Mouse (Mus musculus): Measurements from ENCODE around the gene Syt12. TPM values are rescaled to one million over a fixed set of nuclear protein-coding genes. Genes with fewer than 3 reads are reported as not detected.

Syt12 gene
- polyA plus RNA-seq, 1 experiment from 2014 or later, result 2.4 TPM

DNA sequence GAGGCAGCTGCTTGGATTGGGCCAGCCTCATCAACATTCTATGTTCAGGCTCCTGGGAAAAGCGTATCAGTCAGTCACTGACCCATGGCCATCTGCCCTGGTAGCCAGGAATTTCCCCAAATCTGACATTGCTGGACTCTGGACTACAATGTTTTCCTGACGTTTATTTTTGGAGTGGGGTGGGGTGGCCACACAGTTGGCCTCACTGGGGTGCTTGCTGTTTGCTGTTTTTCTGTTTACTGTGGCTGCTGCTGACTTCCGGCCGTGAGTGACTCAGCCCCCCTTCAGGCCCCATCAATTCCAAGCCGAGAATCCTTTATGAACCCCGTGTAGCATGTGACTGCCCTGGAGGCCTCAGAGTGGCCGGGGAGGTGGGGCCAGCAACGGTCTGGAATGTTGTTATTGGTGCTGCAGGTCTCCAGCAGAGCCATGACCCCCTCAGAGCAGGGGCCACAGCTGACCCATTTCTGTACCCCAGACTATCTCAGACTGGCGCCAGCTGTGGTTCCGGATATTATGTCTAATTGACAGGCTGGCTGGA lies 35.6 kb downstream of the Syt12 start:
- H3K4me1 ChIP-seq (ENCODE audit: control insufficient read depth, insufficient read depth, low read length), result peaks cover 21% of the 10 kb centered on the region
- no peak overlapping the region for H3K4me2 ChIP-seq (replicated peaks; ENCODE audit: low read depth, low read length)
- H3K9me3 ChIP-seq (ENCODE audit: control insufficient read depth, low read length), result no peaks in the 10 kb centered on the region
- H3K36me3 ChIP-seq (ENCODE audit: control insufficient read depth, insufficient read depth, low read length), result no peaks in the 10 kb centered on the region
- H3K4me3 ChIP-seq (ENCODE audit: low read length), result no peak overlapping the region
- H3K27me3 ChIP-seq (ENCODE audit: control insufficient read depth, insufficient read depth, low read length), result no peaks in the 10 kb centered on the region
- WGBS, result 21% methylated on average over 10 of the region's 10 CpGs
- peak overlapping the region; percentile 57 for H3K27ac ChIP-seq (ENCODE audit: low read depth, low read length)
- peak; percentile 84 for ATAC-seq (ENCODE audit: low FRiP score, low TSS enrichment)
- H3K9ac ChIP-seq (ENCODE audit: low read depth, low read length), result no peak overlapping the region

DNA sequence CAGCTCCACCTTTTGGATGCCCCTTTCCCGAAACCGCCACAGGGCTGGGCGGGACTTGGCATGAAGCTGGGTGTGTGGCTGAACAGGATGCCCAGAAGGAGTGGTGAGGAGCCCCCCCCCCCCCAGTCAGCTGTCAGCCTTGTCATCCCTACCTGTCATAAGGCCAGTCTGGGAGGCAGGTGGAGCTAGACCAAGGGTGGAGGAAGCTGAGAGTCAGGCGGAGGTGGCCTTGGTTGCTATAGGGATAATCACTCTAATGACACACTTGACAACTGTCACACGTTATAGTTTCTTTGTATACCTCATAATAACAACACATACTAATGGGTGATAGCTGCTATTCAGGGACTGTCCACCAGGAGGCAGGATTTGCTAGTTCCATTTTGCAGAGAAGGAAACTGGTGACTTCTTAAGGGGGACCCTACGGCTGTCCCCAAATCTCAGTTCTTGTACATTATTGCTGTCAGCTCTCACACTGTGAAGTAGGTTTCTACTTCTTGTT lies 36.1 kb downstream of the Syt12 start:
- Histone ChIP-seq H3K36me3 (ENCODE audit: control insufficient read depth, insufficient read depth, low read length) (no peaks in the 10 kb centered on the region), H3K27me3 (ENCODE audit: control insufficient read depth, insufficient read depth, low read length) (no peaks in the 10 kb centered on the region), H3K4me2 (replicated peaks; ENCODE audit: low read depth, low read length) (no peak overlapping the region), H3K4me3 (ENCODE audit: low read length) (no peak overlapping the region), H3K4me1 (ENCODE audit: control insufficient read depth, insufficient read depth, low read length) (peaks cover 21% of the 10 kb centered on the region), H3K27ac (ENCODE audit: low read depth, low read length) (peak overlapping the region; percentile 57), H3K9ac (ENCODE audit: low read depth, low read length) (no peak overlapping the region), H3K9me3 (ENCODE audit: control insufficient read depth, low read length) (no peaks in the 10 kb centered on the region)
- 37% methylated on average over 6 of the region's 6 CpGs for WGBS
- no peak for ATAC-seq (ENCODE audit: low FRiP score, low TSS enrichment)

DNA sequence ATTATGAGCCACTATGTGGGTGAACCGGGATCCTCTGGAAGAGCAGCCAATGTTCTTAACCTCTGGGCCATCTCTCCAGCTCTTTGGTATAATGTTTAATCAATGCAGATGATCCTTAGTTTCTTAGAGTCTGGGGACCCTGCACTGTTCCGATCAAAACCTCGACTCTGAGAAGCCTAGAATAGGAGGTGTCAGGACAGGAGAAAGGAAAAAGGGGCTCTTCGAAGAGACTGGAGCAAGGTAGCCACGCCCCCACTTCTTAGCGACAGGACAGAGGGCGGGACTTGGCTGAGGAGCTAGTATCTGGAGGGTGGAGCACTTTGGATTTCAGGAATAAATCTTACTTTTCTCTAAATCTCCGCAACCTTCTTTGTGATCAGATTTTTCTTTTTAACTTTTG lies 37.0 kb downstream of the Syt12 start:
- Histone ChIP-seq H3K9me3 (ENCODE audit: control insufficient read depth, low read length) (no peaks in the 10 kb centered on the region), H3K36me3 (ENCODE audit: control insufficient read depth, insufficient read depth, low read length) (no peaks in the 10 kb centered on the region), H3K27ac (ENCODE audit: low read depth, low read length) (peak overlapping the region; percentile 26; the same call in 1 of the 2 replicates), H3K4me2 (replicated peaks; ENCODE audit: low read depth, low read length) (peak overlapping the region; percentile 82), H3K4me3 (ENCODE audit: low read length) (peak overlapping the region; percentile 68; the same call in 1 of the 2 replicates), H3K27me3 (ENCODE audit: control insufficient read depth, insufficient read depth, low read length) (no peaks in the 10 kb centered on the region), H3K9ac (ENCODE audit: low read depth, low read length) (no peak overlapping the region), H3K4me1 (ENCODE audit: control insufficient read depth, insufficient read depth, low read length) (peaks cover 21% of the 10 kb centered on the region)
- no peak for ATAC-seq (ENCODE audit: low FRiP score, low TSS enrichment)
- WGBS, result 7% methylated on average over 8 of the region's 8 CpGs

DNA sequence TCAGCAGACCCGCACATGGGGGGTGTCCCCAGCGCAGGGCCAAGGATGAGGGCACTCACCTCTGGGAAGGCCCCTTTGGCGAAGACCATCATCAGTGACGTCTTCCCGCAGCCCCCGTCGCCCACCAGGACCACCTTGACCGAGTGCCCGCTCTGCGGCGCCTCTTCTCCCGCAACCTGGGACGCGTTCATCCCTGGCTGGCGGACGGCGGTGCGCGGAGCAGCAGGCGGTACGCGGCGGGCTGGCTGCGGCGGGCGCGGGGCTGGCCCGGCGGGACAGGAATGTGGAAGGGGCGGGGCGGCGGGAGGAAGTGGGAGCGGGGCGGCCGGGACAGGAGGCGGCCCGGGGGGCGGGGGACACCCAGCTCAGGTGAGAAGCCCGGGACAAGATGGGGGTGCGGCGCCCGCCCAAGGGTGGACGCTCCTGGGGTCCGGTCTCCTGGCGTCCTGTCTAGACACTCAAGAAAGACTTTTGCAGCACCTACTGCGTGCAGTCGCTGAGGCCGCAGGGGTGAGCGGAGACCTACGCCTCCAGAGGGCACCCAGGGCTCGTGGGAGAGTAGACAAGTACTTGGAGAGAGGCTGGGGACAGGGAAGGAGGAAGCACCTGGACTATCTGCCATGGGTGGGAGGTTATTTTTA lies 38.0 kb downstream of the Syt12 start, which contains the start of gene Rhod:
Gene Rhod, minus strand, starts transcription at position 272 of the 641 bp plus-strand sequence.
- H3K27me3 ChIP-seq (ENCODE audit: control insufficient read depth, insufficient read depth, low read length), result no peaks in the 10 kb centered on the region
- WGBS, result under 1% methylated on average over 50 of the region's 51 CpGs
- no peaks in the 10 kb centered on the region for H3K36me3 ChIP-seq (ENCODE audit: control insufficient read depth, insufficient read depth, low read length)
- H3K4me1 ChIP-seq (ENCODE audit: control insufficient read depth, insufficient read depth, low read length), result peaks cover 21% of the 10 kb centered on the region
- no peaks in the 10 kb centered on the region for H3K9me3 ChIP-seq (ENCODE audit: control insufficient read depth, low read length)
- no peak within 1 kb of the TSS; the same call in 1 of the 2 replicates for H3K27ac ChIP-seq (ENCODE audit: low read depth, low read length)
- H3K9ac ChIP-seq (ENCODE audit: low read depth, low read length), result peak within 1 kb of the TSS; percentile 69
- peak within 1 kb of the TSS; percentile 68 for H3K4me3 ChIP-seq (ENCODE audit: low read length)
- peak within 1 kb of the TSS; percentile 82 for H3K4me2 ChIP-seq (replicated peaks; ENCODE audit: low read depth, low read length)
- peak; percentile 54 for ATAC-seq (ENCODE audit: low FRiP score, low TSS enrichment)

DNA sequence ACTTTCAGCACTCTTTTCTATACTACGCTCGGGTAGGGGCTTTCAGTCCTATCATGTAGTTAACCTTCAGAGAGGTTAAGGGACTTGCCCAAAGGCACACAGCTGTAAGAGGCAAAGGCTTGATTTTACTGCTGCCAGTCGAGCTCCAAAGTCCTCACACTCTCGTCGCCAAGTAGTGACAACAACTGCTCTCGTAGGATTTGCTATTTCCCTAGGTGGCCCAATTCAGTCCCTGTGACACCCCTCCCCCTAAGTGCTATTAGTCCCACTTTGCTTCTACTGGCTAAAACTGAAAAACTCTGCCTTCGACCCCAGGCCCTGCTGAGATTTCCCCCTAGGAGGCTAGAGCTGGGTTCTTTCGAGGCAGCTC lies 38.5 kb downstream of the Syt12 start:
- Histone ChIP-seq H3K27me3 (ENCODE audit: control insufficient read depth, insufficient read depth, low read length) (no peaks in the 10 kb centered on the region), H3K4me1 (ENCODE audit: control insufficient read depth, insufficient read depth, low read length) (peaks cover 21% of the 10 kb centered on the region), H3K9ac (ENCODE audit: low read depth, low read length) (peak overlapping the region; percentile 69), H3K27ac (ENCODE audit: low read depth, low read length) (no peak overlapping the region; the same call in 1 of the 2 replicates), H3K4me2 (replicated peaks; ENCODE audit: low read depth, low read length) (peak overlapping the region; percentile 82), H3K9me3 (ENCODE audit: control insufficient read depth, low read length) (no peaks in the 10 kb centered on the region), H3K4me3 (ENCODE audit: low read length) (peak overlapping the region; percentile 68), H3K36me3 (ENCODE audit: control insufficient read depth, insufficient read depth, low read length) (no peaks in the 10 kb centered on the region)
- no peak for ATAC-seq (ENCODE audit: low FRiP score, low TSS enrichment)
- 6% methylated on average over 8 of the region's 8 CpGs for WGBS

DNA sequence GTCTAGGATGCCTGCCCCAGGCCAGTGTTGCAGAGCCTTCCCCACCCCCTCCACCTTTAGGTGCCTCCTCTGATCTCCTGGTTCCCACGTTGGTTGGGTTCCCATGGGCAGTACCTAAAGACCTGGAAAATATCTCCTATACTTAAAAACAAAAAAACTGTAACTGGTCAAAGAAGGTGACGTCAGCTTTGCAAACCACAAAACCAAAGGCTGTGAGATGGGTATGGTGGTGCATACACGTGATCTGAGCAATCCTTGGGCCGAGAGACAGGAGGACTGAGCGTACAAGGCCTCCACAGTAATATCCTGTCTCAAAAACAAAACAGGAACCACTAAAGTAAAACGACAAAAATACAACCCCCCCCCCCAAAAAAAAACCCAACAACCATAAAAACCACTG lies 39.4 kb downstream of the Syt12 start:
- no peak for ATAC-seq (ENCODE audit: low FRiP score, low TSS enrichment)

DNA sequence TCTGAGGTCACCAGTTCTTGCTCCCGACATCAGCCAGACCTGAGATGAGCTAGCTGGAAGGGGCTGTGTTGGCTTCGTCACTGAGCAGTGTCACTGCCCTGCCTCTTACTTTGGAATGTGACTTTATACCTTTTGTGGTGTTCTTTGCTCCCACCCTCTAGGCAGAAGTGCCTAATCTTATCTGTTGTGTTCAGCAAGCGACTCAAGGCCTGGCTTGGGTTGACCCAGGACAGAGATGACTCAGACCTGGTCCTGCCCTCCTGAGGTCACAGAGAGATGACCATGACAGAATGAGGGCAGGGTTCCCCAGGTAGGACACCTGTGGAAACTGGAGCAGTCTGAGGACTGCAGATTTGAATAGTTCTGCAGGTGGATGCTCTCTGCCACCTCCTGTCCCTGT lies 41.0 kb downstream of the Syt12 start:
- Histone ChIP-seq H3K4me1 (ENCODE audit: control insufficient read depth, insufficient read depth, low read length) (peaks cover 16% of the 10 kb centered on the region), H3K27ac (ENCODE audit: low read depth, low read length) (no peak overlapping the region), H3K36me3 (ENCODE audit: control insufficient read depth, insufficient read depth, low read length) (peaks cover 9% of the 10 kb centered on the region), H3K9me3 (ENCODE audit: control insufficient read depth, low read length) (no peaks in the 10 kb centered on the region), H3K4me3 (ENCODE audit: low read length) (no peak overlapping the region), H3K27me3 (ENCODE audit: control insufficient read depth, insufficient read depth, low read length) (no peaks in the 10 kb centered on the region), H3K4me2 (replicated peaks; ENCODE audit: low read depth, low read length) (no peak overlapping the region), H3K9ac (ENCODE audit: low read depth, low read length) (no peak overlapping the region)
- 85% methylated on average over 3 of the region's 3 CpGs for WGBS
- no peak for ATAC-seq (ENCODE audit: low FRiP score, low TSS enrichment)

More for the DNA sequence above, 39.4 kb downstream of the Syt12 start:
- Histone ChIP-seq H3K4me2 (replicated peaks; ENCODE audit: low read depth, low read length) (peak overlapping the region; percentile 82), H3K27me3 (ENCODE audit: control insufficient read depth, insufficient read depth, low read length) (no peaks in the 10 kb centered on the region), H3K36me3 (ENCODE audit: control insufficient read depth, insufficient read depth, low read length) (no peaks in the 10 kb centered on the region), H3K27ac (ENCODE audit: low read depth, low read length) (no peak overlapping the region), H3K9ac (ENCODE audit: low read depth, low read length) (no peak overlapping the region), H3K4me1 (ENCODE audit: control insufficient read depth, insufficient read depth, low read length) (peaks cover 21% of the 10 kb centered on the region), H3K4me3 (ENCODE audit: low read length) (no peak overlapping the region), H3K9me3 (ENCODE audit: control insufficient read depth, low read length) (no peaks in the 10 kb centered on the region)
- WGBS, result 72% methylated on average over 6 of the region's 6 CpGs

DNA sequence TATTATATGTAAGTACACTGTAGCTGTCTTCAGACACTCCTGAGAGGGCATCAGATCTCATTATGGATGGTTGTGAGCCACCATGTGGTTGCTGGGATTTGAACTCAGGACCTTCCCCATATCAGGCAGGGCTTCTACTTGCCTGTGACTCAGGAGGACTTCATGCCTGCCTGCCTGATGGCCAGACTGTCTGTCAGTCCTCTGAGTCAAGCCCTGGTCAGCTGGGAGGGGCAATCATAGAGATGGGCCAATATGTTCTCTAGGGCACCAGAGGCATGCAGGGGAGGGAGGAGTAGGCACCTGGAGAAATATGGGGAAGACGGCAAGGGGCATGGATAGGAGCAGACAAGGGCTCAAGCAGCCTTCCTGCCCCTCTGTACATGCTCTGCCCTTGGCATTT lies 42.2 kb downstream of the Syt12 start:
- Histone ChIP-seq H3K4me3 (ENCODE audit: low read length) (no peak overlapping the region), H3K4me2 (replicated peaks; ENCODE audit: low read depth, low read length) (no peak overlapping the region), H3K36me3 (ENCODE audit: control insufficient read depth, insufficient read depth, low read length) (peaks cover 17% of the 10 kb centered on the region), H3K27ac (ENCODE audit: low read depth, low read length) (no peak overlapping the region), H3K4me1 (ENCODE audit: control insufficient read depth, insufficient read depth, low read length) (peaks cover 10% of the 10 kb centered on the region; the same call in 1 of the 2 replicates), H3K9ac (ENCODE audit: low read depth, low read length) (no peak overlapping the region), H3K9me3 (ENCODE audit: control insufficient read depth, low read length) (no peaks in the 10 kb centered on the region), H3K27me3 (ENCODE audit: control insufficient read depth, insufficient read depth, low read length) (no peaks in the 10 kb centered on the region)
- WGBS, result 100% methylated on average over 1 of the region's 1 CpGs
- no peak for ATAC-seq (ENCODE audit: low FRiP score, low TSS enrichment)

DNA sequence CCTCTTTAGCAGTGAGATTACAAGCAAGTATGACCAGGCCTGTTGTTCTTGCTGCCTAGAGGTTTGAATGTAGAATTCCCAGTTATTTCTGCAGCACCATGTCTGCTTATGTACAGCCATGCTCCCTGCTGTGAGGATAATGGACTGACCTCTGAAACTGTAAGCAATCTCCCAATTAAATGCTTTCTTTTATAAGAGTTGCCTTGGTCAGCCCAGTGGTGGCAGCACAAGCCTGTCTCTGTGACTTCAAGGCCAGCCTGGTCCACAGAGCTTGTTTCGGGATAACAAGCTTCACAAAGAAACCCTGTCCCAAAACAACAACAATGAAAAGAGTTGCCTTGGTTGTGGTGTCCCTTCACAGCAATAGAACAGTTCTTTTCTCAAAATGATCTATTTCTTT lies 43.5 kb downstream of the Syt12 start:
- peaks cover 21% of the 10 kb centered on the region for H3K36me3 ChIP-seq (ENCODE audit: control insufficient read depth, insufficient read depth, low read length)
- H3K27me3 ChIP-seq (ENCODE audit: control insufficient read depth, insufficient read depth, low read length), result no peaks in the 10 kb centered on the region
- no peaks in the 10 kb centered on the region for H3K9me3 ChIP-seq (ENCODE audit: control insufficient read depth, low read length)
- no peak overlapping the region for H3K4me3 ChIP-seq (ENCODE audit: low read length)
- H3K4me1 ChIP-seq (ENCODE audit: control insufficient read depth, insufficient read depth, low read length), result 0 out of 2 replicates have a peak, but pooled peaks cover 4% of the 10 kb centered on the region
- no peak overlapping the region for H3K4me2 ChIP-seq (replicated peaks; ENCODE audit: low read depth, low read length)
- WGBS, result 79% methylated on average over 1 of the region's 1 CpGs
- no peak for ATAC-seq (ENCODE audit: low FRiP score, low TSS enrichment)
- no peak overlapping the region for H3K27ac ChIP-seq (ENCODE audit: low read depth, low read length)
- H3K9ac ChIP-seq (ENCODE audit: low read depth, low read length), result no peak overlapping the region
